Mouse (Mus musculus) heart, adult 8-10 months (tissue): ENCODE measurements around the gene Ccn6. TPM values are rescaled to one million over a fixed set of nuclear protein-coding genes. Genes with fewer than 3 reads are reported as not detected.

Source experiments
- DNase-seq: peaks from one replicate; pipeline ENCODE4 v3.0.0; 2022; ENCODE audit warnings: low spot score
- total RNA-seq, 4 experiments: library from RNA; stranded (reverse); gene quantifications; 2 replicates each; pipeline ENCODE4 v1.2.4; 2022

Ccn6 gene
- total RNA-seq, 4 experiments from 2014 or later = not detected

DNA sequence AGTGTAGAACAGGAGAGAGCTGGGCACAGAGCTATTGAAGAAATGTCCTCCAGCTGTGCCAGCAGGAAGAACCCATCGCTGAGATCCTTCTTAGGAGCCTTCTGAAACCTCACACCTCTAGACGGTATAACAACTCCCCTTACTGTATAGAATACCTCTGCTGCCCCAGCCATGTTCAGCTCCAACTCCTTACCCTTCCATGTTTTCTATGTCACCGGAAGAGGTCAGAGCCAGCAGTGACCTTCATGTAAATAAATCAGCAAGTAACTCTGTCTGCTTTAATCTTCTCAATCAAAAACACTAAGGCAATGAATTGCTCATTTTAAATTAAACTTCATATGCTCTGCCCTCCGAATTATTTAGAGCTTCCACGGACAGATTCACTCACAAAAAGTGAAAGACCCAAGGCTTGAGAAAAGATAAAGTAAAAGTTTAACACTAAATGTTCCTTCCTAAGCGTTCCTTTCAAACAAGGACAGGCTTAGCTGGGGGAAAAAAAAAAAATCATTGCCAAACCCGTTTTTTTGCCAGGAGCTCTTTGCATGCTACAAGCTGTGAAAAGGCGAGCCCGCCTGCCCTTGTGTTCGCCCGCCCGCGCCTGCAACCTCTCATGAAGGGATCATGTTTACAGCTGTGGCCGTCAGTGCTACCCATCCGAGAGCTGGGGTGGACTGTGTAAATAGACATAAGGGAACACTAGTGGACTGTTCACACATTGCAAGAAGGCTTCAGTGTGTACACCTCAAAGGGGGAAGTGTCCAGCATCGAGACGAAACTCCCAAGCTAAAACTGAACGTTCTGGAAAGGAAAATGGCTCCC is 719 bp downstream of the Ccn6 start:
- no peak for DNase-seq

- DNase-seq = no peak
Observed at GRCm38 (mm10) chr10:39161406-39161805, 2.2 kb downstream of the Ccn6 start.

- no peak for DNase-seq
Observed at GRCm38 (mm10) chr10:39158306-39158705, 5.3 kb downstream of the Ccn6 start.

GRCm38 (mm10) chr10:39157321-39157720 is 6.3 kb downstream of the Ccn6 start:
- DNase-seq = no peak

GRCm38 (mm10) chr10:39156719-39157118 is 6.9 kb downstream of the Ccn6 start:
- DNase-seq = no peak

- no peak for DNase-seq
Observed at GRCm38 (mm10) chr10:39142216-39142615, 21.4 kb downstream of the Ccn6 start.

GRCm38 (mm10) chr10:39141401-39141800 is 22.2 kb downstream of the Ccn6 start:
- no peak for DNase-seq

DNA sequence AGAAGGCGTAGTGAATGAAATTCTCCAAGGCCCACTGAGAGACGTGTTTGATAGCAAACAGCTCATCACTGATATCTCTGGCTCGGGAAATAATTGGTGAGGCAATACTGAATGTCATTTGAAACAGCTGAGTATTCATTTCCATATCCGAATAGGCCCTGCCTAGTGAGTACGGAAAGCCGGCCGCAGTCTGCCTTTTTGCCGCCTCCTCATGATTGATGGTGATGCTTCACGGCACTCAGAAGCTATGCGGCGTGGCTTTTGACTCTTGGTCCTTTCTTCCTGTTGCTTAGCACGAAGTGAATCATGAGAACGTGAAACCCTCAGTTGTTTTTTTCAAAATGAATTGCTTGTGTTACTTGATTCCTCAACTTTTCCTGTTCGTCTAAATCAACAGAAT is 22.8 kb downstream of the Ccn6 start:
- no peak for DNase-seq

- DNase-seq = no peak
Observed at GRCm38 (mm10) chr10:39138761-39139160, 24.8 kb downstream of the Ccn6 start.

DNA sequence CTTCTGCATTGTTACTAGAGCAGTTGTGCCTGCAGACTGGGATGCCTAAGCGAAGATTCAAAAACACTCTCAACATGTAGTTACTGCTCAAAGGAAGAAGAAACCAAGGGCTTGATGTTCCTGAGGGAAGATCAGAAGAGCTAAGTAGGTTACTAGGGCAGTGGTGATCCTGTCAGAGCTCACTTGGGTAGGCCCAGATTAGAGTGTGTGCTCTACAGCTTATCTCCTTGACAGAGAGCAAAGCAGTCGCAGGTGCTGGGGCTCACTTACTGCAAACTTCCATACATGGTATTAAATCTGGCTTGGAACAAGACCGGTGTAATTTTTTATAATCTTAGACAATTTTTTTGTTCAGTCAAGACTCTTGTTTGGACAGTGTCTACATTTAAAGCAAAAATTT is 25.8 kb downstream of the Ccn6 start:
- no peak for DNase-seq

GRCm38 (mm10) chr10:39133462-39134310 is 29.9 kb downstream of the Ccn6 start, which contains the start of the genes Fam229b and Tube1:
Gene Fam229b, minus strand, starts transcription at chr10:39133914.
Gene Tube1, plus strand, starts transcription at chr10:39133976.
- DNase-seq = peak; percentile 87

- DNase-seq = no peak
Observed at GRCm38 (mm10) chr10:39121412-39121811, 42.2 kb downstream of the Ccn6 start.

- no peak for DNase-seq
Observed at GRCm38 (mm10) chr10:39109489-39109874, 54.1 kb downstream of the Ccn6 start.

- DNase-seq = no peak
Observed at GRCm38 (mm10) chr10:39108837-39109488, 54.6 kb downstream of the Ccn6 start.

GRCm38 (mm10) chr10:39106935-39107334 is 56.7 kb downstream of the Ccn6 start:
- no peak for DNase-seq

GRCm38 (mm10) chr10:39106413-39106812 is 57.2 kb downstream of the Ccn6 start:
- DNase-seq = no peak

DNA sequence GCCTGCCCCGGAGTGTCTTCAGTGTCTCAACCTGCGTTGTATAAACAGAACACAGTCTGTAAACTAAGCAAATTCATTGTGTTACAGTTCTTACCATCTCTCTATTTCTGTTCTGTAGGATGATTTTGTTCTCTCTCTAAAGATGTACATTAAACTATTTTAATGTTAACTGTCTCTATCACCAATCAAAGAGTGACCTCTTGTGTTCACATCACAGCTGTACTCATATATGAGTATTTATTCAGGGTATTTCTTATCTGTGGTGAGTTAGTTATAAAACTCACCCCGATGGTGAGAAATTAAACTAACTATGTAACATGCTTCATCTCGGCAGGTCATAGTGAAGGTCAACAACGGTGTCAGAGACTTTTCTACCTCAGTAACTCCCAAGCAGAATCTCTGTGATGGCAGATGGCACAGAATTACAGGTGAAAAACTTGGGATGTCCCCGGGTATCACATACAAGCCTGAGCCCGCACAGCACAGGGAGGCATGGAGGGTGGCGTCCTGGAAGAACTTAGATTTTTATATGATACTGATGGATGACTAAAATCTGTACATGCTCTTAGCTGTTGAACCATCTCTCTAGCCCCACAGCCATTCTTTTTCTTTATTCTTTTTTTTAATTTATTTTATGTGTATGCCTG is 58.7 kb downstream of the Ccn6 start:
- DNase-seq = no peak
